Mouse (Mus musculus): Measurements from ENCODE around the gene Hist1h3b.

DNA sequence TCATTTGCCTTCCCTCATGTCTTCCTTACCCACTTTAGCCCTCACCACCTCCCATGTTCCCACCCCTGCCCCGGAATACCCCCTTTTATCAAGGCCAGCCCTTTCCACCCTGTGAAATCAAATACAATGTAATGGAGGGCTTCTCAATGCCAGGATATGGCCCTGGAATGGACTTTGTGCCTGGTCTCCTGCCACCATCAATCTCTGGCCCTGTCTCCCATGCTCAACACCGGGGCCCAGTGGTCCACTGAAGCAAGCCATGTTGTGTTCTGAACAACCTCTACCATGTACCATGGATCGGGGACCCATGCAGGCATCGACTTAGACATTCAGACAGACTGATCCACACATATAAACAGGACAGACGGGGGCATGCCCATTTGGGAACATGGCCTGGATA, 22.4 kb upstream of the Hist1h3b start:
- TF ChIP-seq CTCF (IDR thresholded peaks at IDR 0.05; ENCODE audit: borderline replicate concordance, insufficient read depth, low read length): no peak
- no peak for TF ChIP-seq POLR2A (IDR thresholded peaks at IDR 0.05; ENCODE audit: low read depth, low read length)

Data from embryonic fibroblast, embryonic 13.5 days (primary cell).